Mouse (Mus musculus) B cell, adult 2 months (primary cell): Measurements from ENCODE around the gene Znrf4.

Source experiments
- DNase-seq, 2 experiments: peaks; one replicate each; pipeline ENCODE4 v3.0.0; 2022

The Znrf4 gene

DNA sequence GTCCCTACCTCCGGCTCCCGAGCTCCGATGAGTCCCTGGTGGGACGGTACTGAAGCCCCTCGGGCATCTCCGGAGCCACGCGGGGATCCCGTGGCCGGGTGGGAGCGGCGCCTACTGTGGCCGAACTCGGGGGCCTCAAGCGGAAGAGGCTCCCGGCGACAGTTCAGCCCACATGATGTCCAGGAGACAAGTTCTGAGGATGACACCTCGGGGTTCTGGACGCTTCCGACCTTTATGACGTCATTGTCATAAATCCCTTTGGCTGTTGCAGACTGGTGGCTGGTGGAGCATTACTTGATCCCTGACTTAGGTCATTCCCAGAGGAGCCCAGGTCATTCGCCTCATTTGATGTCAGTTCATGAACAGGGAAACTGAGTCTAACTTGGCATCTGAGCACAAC, at the start of gene Znrf4:
Gene Znrf4 (minus strand): TSS at position 122 of the 400 bp plus-strand sequence.
- DNase-seq, result no peak

- no peak for DNase-seq
These were observed 49.6 kb upstream of the Znrf4 start for GRCm38 (mm10) chr17:56561866-56562265.

DNA sequence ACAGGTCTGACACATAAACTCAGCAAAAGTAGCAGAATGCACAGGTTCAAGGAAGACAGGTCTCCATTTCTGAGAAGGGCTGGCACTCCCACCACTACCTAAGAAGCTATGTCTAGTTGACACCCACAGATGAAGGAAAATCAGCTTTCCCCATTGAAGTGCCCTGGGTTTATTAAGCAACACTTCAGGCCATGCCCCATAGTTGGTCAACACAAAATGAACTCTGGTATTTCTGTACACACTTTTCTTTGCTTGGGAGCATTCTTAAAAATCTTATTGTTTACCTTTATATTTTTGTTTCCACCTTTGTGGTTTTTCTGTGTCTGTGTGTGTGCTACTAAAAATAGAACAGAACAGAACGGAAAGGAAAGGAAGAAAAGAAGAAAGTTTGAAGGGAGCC, 47.9 kb upstream of the Znrf4 start:
- no peak for DNase-seq

DNA sequence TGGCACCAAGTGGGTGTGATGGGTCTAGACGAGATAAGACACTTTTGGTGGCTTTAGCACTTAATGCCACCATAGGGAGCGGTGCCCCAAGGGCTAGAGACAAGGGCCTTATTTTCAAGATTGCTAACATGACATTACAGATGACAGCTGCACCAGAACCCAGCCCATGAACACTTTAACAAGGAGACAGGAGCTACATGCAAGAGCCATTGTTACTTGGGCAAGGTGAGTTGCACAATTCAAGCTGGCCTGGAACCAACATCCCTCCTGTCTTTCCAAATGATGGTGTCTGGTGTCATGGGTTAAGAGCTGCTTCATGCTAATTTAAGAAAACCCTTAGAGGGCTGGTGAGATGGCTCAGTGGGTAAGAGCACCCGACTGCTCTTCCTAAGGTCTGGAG, 47.2 kb upstream of the Znrf4 start:
- DNase-seq, result no peak

- DNase-seq, result peak; percentile 79 to 80
These were observed 46.2 kb upstream of the Znrf4 start for GRCm38 (mm10) chr17:56558448-56558847.

GRCm38 (mm10) chr17:56554122-56554551, 41.9 kb upstream of the Znrf4 start, which contains the start of gene Gm20219:
Gm20219 (minus strand) TSS chr17:56554387.
- no peak for DNase-seq

GRCm38 (mm10) chr17:56552781-56553363, 40.6 kb upstream of the Znrf4 start:
- DNase-seq, result peak; percentile 87 to 90

DNA sequence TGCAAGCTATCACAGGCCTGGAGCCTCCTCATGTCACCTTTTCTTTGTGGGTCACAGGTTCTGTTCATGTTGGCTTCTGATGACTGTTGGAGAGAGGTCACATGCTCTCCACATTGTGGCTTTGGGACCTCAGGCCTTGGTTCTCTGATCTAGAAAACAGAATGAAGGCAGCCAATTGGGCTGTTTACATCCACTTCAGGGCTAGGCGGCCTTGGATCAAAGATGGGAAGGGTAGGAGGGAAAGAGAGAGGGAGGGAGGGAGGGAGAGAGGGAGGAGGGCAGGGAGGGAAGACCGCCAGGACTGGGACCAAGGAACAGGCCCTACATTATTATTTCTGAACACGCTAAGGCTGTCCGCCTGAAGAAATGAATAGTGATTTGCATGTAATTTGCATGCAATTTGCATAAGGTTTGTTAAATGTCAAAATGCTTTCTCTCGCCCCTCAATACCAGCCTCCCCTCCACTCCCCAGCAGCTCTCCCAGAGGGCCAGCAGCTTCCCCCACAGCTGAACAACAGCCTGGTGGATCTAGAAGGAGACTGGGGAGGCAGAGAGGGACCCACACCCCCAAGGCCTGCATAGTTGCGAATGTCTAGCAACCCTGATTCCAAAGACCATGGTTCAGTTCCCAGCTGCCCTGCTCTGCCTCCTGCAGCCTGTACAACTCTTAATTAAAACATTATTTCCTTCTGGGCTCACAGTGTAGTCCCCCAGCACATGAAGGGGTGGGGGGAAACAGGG, 39.8 kb upstream of the Znrf4 start:
- DNase-seq, result no peak

DNA sequence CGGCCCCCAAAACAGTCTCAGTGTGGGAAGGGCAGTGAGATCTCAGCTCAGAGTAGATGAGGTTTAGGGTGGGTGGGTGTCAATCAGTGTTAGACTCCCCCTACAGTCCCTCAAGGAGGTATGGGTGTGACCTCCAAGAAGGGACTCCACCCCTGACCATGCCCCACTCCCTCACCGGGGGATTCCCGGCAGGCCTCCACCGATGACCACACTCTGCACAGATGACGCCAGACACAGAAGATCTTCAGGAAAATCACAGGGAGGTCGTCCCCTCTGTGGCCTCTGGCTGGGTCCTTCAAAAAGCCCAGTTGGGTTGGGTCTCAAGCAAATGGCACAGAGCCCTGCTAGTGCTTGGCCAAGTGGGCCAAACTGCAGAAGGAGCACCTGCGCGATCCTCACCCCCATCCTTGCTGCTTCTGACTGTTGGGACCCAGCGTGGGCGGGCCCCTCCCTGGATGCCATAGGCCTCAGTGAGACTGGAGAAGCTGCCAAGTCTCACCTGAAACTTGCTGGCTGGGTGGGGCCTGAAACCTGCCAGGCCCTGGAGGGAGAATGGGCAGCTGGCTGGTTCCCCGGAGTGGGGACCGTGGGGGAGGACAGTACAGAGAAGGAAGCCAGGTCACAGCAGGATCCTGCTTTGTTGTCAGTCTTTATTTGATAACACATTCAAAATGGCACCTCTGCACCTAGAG, 38.7 kb upstream of the Znrf4 start:
- no peak for DNase-seq

- no peak for DNase-seq
These were observed 36.4 kb upstream of the Znrf4 start for GRCm38 (mm10) chr17:56548605-56549105.

- DNase-seq, result no peak
These were observed 35.8 kb upstream of the Znrf4 start for GRCm38 (mm10) chr17:56547846-56548604.

- DNase-seq, result no peak
These were observed 35.0 kb upstream of the Znrf4 start for GRCm38 (mm10) chr17:56547116-56547845.

- no peak for DNase-seq
These were observed 34.3 kb upstream of the Znrf4 start for GRCm38 (mm10) chr17:56546576-56546975.

- no peak for DNase-seq
These were observed 33.7 kb upstream of the Znrf4 start for GRCm38 (mm10) chr17:56545945-56546344.

DNA sequence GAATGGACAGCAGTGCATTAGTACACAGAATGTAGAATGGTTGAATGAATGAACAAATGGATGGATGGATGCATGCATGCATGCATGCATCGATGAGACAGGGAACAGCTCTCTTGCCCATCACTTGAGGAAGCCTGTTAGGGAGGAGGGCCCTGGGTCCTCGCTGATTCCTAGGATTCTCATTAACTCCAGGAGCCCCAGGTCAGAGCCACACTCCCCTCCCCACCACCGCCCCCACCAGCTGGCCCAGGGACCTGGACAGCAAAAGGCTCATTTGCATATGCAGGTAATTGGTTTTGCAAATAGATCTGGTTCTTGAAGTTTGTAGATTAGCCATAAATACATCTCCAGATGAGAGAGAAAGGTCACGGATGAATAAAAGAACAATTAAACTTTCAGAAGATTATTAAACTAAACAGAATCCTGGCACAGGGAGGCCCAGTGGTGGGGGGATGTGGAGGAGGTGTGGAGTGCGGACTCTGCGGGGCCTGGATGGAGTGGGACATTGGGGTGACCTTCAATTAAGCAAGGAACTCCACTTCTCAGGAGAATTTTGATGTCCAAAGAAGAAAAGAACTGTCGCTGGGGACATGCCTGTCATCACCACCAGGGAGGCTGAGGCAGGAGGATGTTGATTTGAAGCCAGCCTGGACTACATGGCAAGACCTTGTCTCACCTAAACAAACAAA, 32.6 kb upstream of the Znrf4 start:
- no peak for DNase-seq

GRCm38 (mm10) chr17:56543684-56544224, 31.5 kb upstream of the Znrf4 start:
- DNase-seq, result no peak

DNA sequence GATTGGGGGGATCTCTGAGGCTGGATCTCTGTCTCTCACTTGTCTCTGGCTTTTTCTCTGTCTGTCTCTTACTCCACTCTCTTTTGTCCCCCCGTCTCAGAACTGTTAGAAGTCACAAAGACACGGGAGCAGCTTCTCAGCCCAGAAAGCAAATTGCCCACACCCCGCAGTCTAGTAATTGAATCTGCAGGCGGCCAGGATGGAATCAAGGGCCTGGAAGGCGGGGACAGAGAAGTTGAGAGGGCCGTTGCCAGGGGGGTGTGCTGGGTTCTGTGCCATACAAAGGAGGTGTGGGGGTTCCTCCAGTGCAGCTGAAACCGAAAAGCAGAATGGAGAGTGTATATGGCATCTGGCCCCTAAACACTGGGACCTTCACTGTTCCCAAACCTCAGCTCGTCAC, 30.5 kb upstream of the Znrf4 start:
- DNase-seq, result no peak

DNA sequence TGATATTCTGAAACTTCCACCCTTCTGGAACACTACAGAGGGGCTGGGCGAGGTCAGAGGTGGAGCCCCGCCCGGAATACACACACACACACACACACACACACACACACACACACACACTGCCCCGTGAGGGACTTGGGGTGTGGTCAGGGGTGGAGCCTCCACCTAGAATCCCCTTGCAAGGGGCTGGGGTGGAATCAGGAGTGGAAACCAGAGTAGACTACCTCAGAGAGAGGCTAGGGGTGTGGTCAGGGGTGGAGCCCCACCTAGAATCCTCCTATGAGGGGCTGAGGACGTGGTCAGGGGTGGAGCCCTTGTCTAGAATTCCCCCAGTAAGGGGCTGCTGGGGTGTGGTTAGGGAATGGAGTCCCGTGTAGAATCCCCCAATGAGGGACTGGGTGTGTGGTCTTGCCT, 28.3 kb upstream of the Znrf4 start:
- no peak for DNase-seq

- DNase-seq, result no peak
These were observed 25.7 kb upstream of the Znrf4 start for GRCm38 (mm10) chr17:56537912-56538311.

- no peak for DNase-seq
These were observed 24.6 kb upstream of the Znrf4 start for GRCm38 (mm10) chr17:56536874-56537273.

- DNase-seq, result no peak
These were observed 24.0 kb upstream of the Znrf4 start for GRCm38 (mm10) chr17:56536192-56536591.
